Mouse (Mus musculus) spleen, postnatal 10 days (tissue): ENCODE measurements around the gene Bend3.

ENCODE experiments used
- DNase-seq, 2 experiments: peaks; one replicate each; pipeline ENCODE4 v3.0.0; 2021 to 2022; ENCODE audit warnings: low spot score in 2 of 2

Gene Bend3

DNA sequence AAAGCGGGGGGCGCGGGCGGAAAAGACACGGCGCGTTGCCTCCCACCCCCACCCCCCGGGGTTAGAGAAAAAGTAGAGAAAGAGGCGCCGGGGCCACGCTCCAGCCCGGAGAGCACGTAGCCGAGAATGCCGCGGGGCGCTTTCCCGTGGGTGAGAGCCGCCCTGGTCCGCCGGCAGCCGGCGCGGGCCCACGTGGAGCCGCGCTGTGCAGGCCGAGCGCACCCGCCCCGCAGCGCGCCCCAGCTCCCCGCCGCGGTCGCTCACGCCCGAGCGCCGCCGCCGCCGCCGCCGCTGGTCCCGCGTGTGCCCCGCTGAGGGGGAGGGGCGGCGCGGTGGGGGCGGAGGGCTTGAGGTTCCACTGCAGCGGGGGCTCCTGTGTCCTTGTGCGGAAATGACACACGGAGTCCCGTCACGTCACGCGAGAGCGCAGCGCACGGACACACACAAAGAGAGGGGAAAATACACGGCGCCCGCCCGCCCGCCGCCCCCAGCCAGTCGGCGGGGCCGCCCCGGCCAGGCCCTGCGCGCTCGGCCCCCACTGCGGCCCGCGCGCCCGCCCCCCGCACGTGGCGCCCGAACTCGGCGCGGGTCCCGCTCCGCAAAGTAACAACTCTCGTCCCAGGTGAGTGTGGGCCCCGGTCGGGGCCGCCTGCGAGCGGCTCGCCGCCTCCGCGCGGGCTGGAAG is at the start of gene Bend3:
Gene Bend3 (plus strand): TSS at position 81 of the 685 bp plus-strand sequence.
- peak in 1 of 2 experiments; percentile 61 for DNase-seq

DNA sequence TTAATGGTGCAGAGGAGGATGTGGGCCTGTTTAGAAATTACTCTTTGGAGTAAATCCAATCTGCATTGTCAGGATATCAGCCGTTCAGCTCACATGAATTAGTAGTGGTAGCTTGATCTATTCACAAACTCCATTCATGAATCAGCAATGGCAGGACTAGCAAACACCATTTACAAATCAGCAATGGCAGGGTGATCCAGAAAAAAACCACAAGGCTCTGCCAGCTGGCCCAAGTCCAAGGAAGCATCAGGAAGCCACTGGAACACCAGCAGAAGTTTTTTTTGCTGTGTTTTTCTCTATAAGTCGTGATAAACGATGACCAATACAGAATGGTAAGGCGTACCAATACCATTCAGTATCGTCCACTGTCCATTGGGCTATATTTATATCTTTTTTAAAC is 48.0 kb upstream of the Bend3 start:
- no peak for DNase-seq

DNA sequence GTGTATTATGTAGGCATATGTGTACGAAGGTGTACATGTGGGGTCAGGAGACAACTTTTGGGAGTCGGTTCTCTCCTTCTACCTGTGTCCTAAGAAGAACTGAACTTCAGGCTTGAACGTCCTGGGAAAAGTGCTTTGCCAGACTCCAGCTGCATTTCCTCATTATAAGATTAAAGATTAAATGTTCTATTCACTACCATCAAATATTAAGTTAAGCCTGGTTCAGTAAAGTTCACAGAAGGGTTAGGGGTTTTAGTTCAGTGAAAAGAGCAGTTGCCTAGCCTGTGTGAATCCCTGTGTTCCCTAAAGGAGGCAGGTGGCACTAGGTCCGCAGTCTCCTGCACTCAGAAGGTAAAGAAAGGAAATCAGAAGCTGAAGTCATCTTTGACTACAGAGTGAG is 44.3 kb upstream of the Bend3 start:
- DNase-seq, result no peak

DNA sequence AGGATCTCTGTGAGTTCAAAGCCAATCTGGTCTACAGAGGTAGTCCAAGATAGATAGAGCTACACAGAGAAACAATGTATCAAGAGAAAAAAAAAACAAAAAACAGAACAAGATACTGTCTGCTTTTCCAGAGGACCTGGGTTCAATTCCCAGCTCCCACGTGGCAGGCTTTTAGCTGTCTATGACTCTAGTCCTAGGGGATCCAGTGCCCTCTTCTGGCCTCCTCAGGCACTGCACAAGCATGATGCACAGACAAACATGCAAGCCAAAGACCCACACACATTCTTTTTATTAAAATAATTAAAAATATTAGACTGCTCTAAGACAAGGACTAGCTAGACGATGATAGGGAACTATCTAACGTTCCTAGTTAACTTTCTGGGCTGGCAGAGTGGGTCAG is 42.9 kb upstream of the Bend3 start:
- peak in 1 of 2 experiments; percentile 21 for DNase-seq

DNA sequence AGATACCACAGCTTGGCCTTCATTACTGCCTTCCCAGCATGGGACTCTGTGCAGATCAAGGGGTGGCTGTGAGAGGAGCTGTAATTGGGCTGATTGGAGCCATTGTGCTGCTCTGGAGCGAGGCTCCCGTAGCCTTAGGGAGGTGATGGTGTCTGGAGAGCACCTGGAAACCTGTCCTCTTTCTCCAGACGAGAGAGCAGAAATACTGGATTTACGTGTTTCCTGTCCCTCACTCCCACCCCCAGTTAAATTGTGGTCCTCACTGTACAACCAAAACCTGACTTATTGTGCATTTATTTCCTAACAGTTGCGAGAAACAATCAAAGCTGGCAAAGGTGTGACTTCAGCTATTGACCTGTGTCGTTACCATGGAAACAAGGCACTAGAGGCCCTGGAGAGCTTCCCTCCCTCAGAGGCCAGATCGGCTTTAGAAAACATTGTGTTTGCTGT is 39.1 kb upstream of the Bend3 start:
- DNase-seq, result no peak

DNA sequence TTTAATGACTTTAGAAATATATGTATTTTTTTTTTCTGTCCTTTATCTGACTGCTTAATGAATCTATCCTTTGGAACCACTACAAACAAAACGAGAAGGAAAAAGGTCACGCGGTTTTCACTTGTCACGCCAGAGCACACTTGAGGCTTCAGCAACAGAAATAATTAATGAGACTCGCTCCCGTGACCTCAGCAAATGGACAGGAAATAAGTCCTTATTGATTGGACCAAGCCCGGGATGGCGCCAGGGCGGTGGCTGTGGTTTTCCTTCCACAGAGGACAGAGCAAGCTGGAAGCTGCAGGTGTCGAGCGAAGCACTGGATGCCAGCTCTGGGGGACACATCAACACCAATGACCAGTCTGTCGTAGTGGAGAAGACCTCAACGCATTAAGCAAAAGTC is 38.6 kb upstream of the Bend3 start:
- no peak for DNase-seq

DNA sequence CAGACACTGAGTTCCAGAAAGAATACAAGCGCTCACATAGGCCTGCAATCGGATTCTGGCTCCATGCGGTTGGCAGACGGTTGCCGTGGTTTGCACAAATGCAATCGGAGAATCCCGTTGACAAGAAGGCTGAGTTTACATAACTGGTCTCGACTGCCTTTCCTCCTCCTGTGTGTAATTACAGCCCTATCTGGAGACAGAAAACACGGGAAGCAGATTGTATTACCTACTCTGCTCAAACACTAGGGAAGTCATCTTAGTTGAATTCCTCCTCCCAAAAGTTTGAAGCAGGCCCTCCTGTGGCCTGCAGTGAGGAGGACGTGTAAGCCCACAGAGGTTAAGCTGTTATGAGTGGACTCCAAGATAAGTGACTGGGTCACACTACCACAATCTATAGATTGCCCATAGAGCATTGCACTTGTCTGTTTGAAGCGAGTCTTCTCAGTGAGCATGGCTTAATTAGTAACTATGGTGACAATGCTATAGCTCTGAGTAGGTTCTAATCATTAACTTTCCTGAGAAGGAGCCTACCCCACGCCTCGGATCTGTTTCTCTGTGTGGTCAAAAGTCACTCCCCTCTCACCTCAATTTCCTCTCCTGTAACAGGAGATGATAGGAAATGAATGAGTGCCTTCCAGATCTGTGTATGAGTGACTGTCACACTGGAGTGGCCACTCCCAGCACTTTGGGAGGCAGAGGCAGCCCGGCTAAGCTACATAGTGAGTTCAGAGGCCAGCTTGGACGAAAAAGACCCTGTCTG is 37.5 kb upstream of the Bend3 start:
- DNase-seq, result no peak

DNA sequence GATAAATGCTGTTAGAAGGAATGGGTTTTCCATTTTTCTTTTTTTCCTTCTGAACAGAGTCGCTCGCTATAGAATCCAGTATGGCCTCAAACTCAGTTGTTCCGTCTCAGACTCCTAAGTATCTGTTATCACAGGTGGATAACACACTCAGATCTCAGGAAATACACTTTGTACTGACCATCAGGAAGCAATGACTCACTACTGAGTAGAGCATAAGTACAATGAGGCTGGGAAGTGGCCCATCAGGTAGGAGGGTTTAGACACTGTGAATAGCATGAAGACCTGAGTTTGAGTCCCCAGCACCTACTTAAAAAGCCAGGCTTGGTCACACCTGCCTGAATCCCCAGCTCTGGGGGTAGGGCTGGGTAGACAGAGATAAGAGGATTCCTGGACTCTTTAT is 30.0 kb upstream of the Bend3 start:
- no peak for DNase-seq

DNA sequence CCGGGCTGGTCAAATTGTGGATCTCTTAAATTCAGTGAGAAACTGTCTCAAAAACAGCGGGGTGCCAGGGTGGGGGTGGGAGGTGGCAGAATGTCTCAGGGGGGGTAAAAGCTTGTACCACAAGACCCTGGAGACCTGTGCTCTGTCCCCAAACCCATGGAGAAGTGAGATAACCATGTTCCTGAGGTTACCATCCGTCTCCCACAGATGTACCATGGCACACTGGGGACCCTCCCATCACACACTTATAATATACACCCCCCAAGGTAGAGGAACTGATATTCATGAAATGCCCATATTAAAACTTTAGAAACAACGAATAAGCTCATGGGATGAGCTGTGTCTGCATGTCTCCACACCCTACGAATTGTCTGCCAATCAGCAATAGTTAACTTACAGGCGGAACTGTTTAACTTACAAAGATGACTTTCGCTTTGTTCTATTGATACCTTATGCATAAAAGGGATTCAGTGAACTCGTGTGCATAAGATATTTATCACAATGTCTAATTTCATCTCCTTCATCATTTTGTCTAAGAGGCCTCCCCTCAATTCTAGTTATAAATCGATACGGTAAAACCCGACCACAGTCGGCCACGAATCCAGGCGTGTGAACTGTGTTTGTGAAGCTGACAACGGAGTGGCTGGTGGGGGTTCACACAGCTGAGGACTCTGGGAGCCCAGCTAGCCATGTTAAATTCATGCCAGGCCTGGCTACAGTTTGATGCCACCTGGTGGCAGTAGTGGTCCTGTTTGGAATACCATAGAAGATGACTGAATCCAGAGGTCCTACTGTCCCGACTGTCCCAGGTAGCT is 26.6 kb upstream of the Bend3 start:
- DNase-seq, result peak; percentile 28 to 72

DNA sequence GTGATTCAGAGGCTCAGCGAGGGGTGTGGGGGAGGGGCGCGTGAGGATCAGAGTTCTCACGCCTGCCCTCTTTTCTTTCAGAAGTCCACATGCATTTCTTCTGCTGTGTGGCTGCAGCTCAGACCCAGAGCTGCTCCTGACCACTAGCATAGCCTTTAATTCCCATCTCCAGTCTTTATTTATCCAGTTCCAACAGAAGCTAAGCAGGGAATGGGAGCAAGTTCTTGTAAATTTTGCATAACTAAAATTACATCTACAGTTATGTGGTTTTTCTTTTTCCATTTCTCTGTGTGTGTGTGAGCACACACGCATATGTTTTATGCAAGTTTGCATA is 26.0 kb upstream of the Bend3 start:
- no peak for DNase-seq

DNA sequence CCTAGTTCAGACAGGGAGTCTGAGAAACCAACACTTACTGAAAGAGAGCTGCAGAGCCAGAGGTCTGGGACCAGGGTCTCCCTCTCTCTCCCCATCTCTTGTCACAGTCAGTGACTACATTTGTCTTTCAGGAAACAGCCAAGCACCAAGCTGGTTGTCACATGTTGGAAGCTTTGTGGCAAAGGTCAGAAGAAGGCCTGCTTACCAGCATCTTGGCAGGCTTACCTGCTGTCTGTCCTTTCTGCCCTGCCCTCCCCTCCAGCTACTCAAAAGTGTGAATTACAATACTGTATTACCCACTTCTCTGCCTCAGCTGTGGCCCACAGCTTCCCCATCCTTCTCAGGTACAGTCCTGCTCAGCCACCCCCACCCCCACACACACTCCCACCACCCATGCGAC is 24.4 kb upstream of the Bend3 start:
- DNase-seq, result no peak

DNA sequence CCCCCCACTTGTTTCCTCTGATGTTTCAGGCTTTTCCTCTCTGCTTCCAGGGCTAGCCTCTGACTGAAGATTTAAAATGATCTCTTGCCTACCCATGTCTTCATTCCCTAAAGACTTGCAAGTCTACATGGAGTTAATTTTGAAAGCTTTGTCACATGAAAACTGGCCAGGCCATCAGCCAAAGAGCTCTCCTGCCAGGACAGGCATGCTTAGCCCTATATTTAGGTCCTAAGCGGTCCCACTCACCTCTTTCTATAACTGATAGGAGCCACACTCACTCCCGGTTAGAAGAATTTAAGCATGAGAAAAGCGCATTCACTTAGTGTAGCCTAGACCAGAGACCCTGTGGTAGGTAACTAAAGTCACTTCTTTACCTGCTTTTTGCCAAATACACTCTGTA is 24.0 kb upstream of the Bend3 start:
- no peak for DNase-seq

DNA sequence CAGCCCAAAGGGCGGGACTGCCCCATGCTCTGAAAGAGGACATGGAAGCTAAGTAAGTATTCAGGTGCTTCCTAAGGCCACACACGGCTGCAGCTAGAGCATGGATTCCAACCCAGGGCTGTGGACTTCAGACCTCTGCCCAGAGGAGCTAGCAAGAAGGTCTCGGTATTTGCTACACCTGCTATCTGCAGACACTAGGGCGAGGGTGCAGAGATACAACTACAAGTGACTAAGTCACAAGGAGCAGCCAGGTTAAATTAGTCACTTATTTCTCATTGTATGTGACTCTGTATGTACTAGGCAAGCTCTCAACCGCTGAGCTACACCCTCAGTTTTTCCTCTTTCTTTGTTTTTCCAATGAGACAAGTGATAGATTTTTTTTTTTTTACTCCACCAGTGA is 15.8 kb upstream of the Bend3 start:
- DNase-seq, result no peak

DNA sequence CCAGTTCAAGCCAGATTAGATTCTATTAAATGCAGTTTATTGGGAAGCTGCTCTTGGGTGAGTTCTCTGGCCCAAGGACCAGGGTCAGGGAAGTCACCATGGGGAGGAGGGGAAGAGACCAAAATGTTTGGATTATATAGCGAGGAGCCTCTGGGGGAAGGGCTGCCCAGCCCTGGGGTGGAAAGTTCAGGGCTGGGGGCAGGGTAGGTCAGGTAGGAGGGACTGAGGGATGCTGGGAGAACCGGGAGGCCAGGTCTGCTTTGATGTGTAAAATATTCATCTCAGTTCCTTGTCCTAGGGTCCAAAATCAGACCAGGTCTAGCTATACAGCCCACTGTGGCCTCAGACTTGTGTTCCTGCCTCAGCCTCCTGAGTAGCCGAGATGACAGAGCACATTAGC is 15.4 kb upstream of the Bend3 start:
- no peak for DNase-seq

DNA sequence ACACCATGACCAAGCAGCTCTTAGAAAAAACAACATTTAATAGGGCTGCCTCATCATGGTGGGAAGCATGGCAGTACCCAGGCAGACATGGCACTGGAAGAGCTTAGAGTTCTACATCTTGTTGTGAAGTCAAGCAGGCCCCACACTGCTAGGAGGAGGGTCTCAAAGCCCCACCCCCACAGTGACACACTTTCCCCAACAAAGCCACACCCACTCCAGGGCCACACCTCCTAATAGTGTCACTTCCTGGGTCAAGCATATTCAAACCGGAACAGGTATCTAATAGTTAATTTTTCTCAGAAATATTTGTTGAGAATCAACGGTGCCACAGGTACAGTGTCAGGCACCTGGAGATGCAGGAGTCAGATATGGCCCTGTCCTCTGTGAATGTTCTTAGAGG is 12.4 kb upstream of the Bend3 start:
- no peak for DNase-seq

DNA sequence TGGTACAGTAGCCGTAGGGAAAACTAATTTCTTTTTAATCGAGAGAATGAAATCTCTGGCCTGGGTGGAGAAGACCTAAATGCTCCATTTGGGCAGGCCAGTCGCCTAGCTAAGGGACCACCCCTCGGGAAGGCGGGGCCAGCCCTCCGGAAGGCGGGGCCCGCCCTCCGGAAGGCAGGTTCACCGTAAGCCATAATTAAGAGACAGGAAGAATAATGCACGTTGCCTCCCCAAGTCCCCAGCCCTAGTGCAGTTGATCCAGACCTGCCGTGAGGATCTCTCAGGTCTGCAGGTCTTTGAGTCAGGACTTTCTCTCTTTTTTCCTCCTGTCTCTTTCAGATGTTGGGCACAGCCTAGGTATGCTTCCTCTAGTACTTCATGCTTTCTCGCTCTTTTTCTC is 11.0 kb upstream of the Bend3 start:
- DNase-seq, result peak in 1 of 2 experiments; percentile 34

DNA sequence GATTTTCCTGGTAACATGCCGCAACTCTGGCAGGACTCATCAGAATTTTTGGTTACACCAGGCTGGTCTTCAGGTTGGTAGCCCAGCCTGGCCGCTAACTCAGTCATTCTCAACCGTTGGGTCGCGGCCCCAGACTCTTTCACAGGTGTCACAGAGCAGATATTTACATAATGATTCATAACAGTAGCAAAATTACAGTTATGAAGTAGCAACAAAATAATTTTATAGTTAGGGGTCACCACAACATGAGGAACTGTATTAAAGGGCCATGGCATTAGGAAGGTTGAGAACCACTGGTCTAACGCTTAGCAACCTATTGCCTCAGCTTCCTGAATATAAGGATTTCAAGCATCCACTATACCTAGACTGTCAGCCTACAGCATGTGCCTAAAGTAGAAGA is 10.3 kb upstream of the Bend3 start:
- DNase-seq, result no peak

DNA sequence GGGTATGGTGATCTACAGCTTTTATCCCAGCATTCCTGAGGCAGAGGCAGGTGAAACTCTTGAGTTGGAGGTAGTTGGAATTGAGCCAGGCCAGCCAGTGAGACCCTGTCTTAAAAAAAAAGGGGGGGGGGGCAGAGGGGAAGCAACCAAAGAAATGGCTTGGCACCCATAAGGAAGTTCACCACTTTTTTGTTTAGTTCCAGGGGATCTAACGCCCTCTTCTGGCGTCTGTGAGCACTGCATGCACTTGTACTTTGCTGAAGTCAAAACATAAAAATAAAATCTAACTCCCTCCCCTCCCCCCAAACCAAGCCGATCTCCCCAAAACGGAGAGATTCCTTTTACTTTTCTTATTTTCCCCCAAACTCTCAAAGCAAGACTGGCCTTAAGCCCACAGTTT is 3.3 kb upstream of the Bend3 start:
- peak in 1 of 2 experiments; percentile 64 for DNase-seq

DNA sequence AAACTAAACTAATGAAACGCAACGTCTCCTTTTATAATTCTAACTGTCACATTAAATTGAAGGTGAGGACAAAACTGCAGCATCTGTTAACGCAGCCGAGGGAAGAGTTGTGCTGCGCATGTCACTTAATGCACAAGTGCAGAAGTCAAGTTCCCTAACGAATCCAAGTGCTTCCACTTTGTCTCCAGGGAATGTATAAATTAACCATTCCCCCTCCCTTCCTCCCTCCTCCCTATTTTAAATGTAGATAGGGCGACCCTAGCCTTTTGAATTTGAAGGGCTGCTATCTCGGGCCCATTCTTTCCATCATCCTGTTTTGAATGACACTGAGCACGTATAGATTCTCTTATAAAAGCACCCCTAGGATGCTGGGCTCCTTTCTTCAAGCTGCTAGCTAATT is 1.2 kb upstream of the Bend3 start:
- no peak for DNase-seq

DNA sequence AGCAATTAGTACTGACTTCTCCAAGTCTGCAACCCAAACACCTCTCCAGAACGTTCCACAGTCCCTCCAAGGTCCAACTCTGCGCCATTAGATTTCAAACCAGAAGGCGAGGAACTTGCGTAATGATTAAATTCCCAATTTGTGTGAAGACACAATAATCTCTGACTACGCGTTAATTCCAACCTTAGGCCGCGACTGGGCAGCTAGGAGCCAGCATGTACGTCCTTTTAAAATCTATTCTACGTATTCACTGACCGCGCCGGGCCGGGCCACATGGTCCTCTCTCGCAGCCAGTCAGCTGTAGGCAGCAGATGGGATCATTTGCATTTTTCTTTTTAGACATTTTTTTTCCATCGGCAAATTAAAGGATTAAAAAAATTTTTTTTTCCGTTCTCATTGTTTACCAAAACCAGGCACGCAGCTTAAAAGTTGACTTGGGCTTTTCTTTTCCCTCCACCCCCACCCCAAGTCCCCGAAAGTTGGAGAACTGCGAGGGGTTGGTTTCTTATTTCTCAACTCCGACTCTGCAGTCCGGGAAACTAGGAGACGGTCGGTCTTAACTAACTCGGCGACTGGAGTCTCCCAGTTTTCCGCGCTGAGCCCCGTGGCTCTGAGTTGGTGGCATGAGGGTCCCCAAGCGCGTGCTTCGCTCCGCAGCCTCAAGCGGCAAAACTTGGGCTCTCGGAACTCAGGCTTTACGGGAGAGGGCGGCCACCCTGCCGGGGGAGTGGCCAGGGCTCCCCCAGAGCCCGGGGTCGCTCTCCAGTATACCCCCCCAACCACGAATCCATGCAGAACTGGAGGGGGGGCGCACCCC is 558 bp upstream of the Bend3 start:
- DNase-seq, result peak; percentile 29 to 46

DNA sequence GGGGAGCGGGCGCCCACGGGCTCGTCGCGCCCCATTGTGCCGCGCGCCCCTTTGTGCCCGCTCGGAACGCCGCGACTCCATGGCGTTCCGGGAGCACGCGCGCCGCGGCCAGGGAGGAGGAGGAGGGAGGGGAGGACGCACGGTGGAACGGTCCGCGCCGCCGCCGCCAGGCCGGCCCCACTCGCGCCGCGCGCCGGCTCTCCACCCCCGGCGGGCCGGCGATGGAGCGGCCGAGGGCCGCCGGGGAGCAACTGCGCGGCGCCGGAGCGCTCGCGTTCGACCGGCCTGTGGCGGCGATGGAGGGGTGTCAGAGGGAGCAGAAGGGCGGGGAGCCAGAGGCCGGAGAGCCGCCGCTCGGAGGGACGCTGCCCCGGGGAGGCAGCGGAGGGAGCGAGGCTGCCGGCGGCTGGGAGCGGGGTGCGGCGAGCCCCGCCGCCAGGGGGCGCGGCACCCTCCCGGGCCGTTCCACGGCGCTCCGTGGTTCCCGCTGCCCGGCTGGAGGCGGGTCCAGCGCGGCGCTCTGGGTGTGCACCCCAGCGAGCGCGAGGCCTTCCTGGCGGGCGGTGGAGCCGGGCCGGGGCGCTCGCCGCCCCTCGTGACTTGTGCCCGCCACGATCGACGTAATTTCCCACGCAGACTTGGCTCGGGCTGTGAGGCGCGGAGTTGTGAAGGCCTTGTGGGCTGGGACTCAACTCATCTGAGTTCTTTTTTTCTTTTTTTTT is 966 bp downstream of the Bend3 start:
- DNase-seq, result peak; percentile 90
